Mouse (Mus musculus) lung, postnatal 0 days (tissue): Measurements from ENCODE around the gene Tie1.

Experiments
- CTCF ChIP-seq: IDR thresholded peaks from 2 replicates; pipeline ENCODE4 v1.5.1; 2016; ENCODE audit warnings: antibody characterized with exemption, mild to moderate bottlenecking
- EP300 ChIP-seq: IDR thresholded peaks from 2 replicates; pipeline ENCODE4 v1.6.1; 2016; ENCODE audit warnings: antibody characterized with exemption, mild to moderate bottlenecking, control low read depth

DNA sequence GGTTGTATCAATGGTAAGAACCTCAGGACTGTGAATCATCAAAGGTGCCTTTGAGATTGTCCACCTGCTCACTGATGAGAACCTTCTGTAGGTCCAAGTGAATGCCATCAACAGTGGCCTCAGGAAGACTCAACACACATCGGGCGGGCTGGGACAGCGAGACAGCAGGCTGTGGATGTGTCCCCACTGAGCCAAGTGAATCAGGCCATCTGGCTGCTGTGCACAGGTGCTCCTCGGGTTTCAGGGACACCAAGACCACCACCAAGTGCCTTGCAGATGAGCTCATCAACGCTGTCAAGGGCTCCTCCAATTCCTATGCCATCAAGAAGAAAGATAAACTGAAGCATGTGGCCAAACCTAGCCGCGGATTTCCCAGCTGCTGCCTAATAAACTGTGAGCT is 32.4 kb upstream of the Tie1 start:
- TF ChIP-seq CTCF (no peak), EP300 (no peak)
